Mouse (Mus musculus) forebrain, embryonic 11.5 days (tissue): ENCODE data around the gene Pdia4. TPM values are rescaled to one million over a fixed set of nuclear protein-coding genes. Genes with fewer than 3 reads are reported as not detected.
"Not testable (repeated sequence)": the region's sequence is repeated elsewhere in the genome, so short reads cannot be mapped to it uniquely, and the experiment has no call there.

Source experiments
- ATAC-seq: fragments of 200-750 bp; cut with Nextera tagmentation; replicated peaks from 2 replicates; pipeline ENCODE4 v1.8.0; 2017; ENCODE audit warnings: moderate TSS enrichment; ENCODE audit not compliant: low FRiP score
- DNase-seq: peaks from one replicate; pipeline ENCODE4 v3.0.0-alpha.2; 2017; ENCODE audit warnings: low spot score
- H3K27ac ChIP-seq: fragments of 300-500 bp; sonication (generic); 2 replicates; pipeline ENCODE4 v1.5.1; 2014; ENCODE audit warnings: low read depth, low read length
- H3K27me3 ChIP-seq: fragments of 300-500 bp; sonication (generic); 2 replicates; pipeline ENCODE4 v1.6.1; 2014; ENCODE audit warnings: mild to moderate bottlenecking, low read length, mixed read lengths; ENCODE audit not compliant: control insufficient read depth, insufficient read depth
- H3K36me3 ChIP-seq: fragments of 300-500 bp; sonication (generic); 2 replicates; pipeline ENCODE4 v1.6.1; 2014; ENCODE audit warnings: mild to moderate bottlenecking, low read length, moderate library complexity, mixed read lengths; ENCODE audit not compliant: control insufficient read depth, insufficient read depth
- H3K4me1 ChIP-seq: fragments of 300-500 bp; sonication (generic); replicated peaks from 2 replicates; pipeline ENCODE4 v1.6.1; 2014; ENCODE audit warnings: low read length, mixed read lengths; ENCODE audit not compliant: control insufficient read depth, insufficient read depth
- H3K4me2 ChIP-seq: fragments of 300-500 bp; sonication (generic); 2 replicates; pipeline ENCODE4 v1.6.1; 2014; ENCODE audit warnings: low read depth, mild to moderate bottlenecking, low read length, moderate library complexity, mixed read lengths; ENCODE audit not compliant: severe bottlenecking
- H3K4me3 ChIP-seq: fragments of 300-500 bp; sonication (generic); 2 replicates; pipeline ENCODE4 v1.5.1; 2014; ENCODE audit warnings: low read depth, low read length
- H3K9ac ChIP-seq: fragments of 300-500 bp; sonication (generic); 2 replicates; pipeline ENCODE4 v1.6.1; 2014; ENCODE audit warnings: low read length
- H3K9me3 ChIP-seq: fragments of 300-500 bp; sonication (generic); 2 replicates; pipeline ENCODE4 v1.6.1; 2016; ENCODE audit warnings: low read length, mixed read lengths; ENCODE audit not compliant: control insufficient read depth
- WGBS: fragments of 180-500 bp; shearing (Covaris S2); extraction: QIAGEN DNeasy Blood & Tissue Kit; methylation state at CpG from one replicate; pipeline ENCODE4 v1.1.7; 2014; 5-methylcytosine and 5-hydroxymethylcytosine counted together
- polyA plus RNA-seq: library from polyadenylated mRNA; unstranded; fragments of >200 nt; fragmentation: Nextera tagmentation; extraction: Ambion mirVana; gene quantifications from 2 replicates; pipeline ENCODE4 v1.2.1, GENCODE M21; 2014

Gene Pdia4
- polyA plus RNA-seq, 1 experiment from 2014 or later: 252 TPM

DNA sequence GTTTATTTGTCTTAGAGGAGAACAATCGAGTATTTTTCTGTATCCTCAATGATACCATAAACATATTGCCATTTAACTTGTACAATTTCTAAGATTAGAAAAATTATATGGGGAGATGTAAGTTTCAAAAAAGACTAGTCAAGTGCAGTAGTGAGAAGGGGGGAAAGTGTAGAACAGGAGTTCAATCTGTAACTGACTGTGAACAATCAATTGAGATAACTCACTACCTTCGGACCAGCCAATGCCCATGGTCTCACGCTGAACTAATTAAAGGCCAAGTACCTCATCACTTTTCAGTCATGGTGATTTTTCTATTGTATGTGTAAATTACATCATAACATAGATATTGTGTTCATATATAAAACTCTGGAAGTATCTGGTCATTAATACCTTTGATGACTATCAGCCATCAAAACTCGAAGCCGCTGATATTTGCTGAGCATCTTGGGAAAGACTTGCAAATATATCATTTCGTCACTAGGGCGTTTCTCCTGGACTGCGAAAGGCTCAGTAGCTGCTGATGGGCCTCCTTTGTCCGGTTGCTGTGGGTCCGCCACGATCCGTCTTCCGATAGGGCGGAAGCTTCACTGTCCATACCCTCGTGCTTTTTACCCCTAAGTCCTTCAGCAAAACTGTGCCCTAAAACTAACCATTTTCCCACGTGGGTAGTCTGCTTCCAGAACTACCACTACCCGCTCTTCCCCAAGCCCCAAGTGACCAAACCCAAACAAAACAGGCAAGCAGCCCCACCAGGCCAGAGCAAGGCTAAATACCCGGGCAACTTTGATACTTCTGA lies 25.1 kb downstream of the Pdia4 start:
- H3K4me3 ChIP-seq: peak overlapping the region; percentile 40
- no peaks in the 10 kb centered on the region for H3K27me3 ChIP-seq
- peak overlapping the region; percentile 81 for H3K9ac ChIP-seq
- H3K27ac ChIP-seq: peak overlapping the region; percentile 90
- DNase-seq: peak; percentile 86
- peak; percentile 95 for ATAC-seq
- no peaks in the 10 kb centered on the region for H3K4me1 ChIP-seq
- no peaks in the 10 kb centered on the region for H3K9me3 ChIP-seq
- WGBS: 2% methylated on average over 18 of the region's 18 CpGs
- H3K4me2 ChIP-seq: peak overlapping the region; percentile 55
- no peaks in the 10 kb centered on the region for H3K36me3 ChIP-seq

DNA sequence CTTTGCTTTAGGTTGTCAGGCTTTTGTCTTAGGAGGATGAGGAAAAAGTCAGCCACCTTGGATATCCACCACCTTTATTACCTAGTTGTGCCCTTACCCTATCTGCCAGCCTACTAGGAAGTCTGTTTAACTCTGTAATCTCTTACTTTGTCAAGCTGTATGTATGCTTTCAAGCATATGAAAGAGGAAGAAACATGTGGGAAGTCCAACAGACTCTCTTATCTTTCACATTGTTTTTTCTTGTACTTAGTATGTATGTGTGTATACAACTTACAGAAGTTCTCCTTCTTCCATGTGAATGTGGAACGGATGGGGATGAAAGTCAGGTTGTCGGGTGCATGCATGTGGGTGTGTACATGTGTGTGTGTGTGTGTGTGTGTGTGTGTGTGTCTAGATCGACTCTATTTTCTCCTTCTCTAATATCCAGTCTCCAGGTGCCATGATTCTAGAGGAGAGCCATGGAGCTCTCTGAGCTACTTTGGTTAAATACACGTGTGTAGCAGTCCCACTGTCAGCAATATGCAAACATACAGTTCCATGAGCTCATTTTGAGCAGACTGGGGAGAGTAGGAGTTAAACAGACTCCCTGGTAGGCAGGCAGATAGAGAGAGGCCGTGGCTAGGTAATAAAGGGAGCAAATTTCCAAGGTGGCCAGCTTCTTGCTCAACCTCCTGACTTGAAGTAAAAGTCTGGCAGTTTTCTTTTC lies 28.4 kb downstream of the Pdia4 start:
- Histone ChIP-seq H3K4me1 (0 out of 2 replicates have a peak, but pooled peaks cover 3% of the 10 kb centered on the region), H3K27ac (no peak overlapping the region), H3K9ac (no peak overlapping the region), H3K4me2 (no peak overlapping the region), H3K9me3 (no peaks in the 10 kb centered on the region), H3K36me3 (no peaks in the 10 kb centered on the region), H3K27me3 (no peaks in the 10 kb centered on the region), H3K4me3 (no peak overlapping the region)
- 83% methylated on average over 5 of the region's 5 CpGs for WGBS
- DNase-seq: no peak
- no peak for ATAC-seq

DNA sequence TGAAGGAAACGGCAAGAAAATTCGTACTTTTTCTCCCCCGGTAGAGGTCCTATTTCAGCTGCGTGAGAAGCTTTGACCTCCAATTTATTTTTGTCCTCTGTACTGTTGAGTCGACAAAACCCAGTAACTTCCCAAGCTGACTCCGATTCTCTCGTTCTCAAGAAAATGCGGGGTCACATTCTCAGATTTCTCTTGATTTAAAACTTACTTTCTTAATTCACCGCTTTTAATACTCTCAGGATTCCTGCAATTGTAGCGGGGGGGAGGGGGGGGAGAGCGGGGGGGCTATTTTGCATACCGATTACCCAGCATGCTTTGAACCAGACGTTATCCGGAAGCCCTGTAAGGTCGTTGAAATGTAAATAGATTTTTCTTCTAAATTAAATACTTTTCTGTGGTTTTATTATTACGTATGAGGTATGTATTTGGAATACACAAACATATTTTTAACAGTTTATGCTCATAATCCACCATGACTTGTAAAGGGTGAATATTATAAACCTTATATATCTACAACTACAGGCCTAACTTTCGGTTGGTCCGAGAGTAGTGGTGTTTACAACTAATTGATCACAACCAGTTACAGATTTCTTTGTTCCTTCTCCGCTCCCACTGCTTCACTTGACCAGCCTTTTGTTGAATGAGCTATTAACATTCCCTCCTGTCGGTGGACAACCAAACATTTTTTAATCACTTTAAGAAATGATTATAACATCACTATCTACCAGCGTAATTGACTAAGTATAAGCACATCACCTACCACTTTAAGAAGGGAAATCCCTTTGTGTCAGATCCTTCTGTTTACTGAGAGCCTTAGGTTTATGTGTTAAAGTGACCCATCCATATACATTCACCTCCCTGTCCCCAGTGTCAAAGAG lies 31.9 kb downstream of the Pdia4 start:
- H3K4me3 ChIP-seq: peak overlapping the region; percentile 42
- ATAC-seq (peak; percentile 69), DNase-seq (peak; percentile 81)
- 0 out of 2 replicates have a peak, but pooled peaks cover 3% of the 10 kb centered on the region for H3K4me1 ChIP-seq
- H3K4me2 ChIP-seq: peak overlapping the region; percentile 43; the same call in 1 of the 2 replicates
- no peaks in the 10 kb centered on the region for H3K27me3 ChIP-seq
- H3K36me3 ChIP-seq: no peaks in the 10 kb centered on the region
- H3K27ac ChIP-seq: 0 out of 2 replicates have a peak overlapping the region, but pooled peaks have one; percentile 7
- peak overlapping the region; percentile 57 for H3K9ac ChIP-seq
- no peaks in the 10 kb centered on the region for H3K9me3 ChIP-seq
- under 1% methylated on average over 21 of the region's 21 CpGs for WGBS

DNA sequence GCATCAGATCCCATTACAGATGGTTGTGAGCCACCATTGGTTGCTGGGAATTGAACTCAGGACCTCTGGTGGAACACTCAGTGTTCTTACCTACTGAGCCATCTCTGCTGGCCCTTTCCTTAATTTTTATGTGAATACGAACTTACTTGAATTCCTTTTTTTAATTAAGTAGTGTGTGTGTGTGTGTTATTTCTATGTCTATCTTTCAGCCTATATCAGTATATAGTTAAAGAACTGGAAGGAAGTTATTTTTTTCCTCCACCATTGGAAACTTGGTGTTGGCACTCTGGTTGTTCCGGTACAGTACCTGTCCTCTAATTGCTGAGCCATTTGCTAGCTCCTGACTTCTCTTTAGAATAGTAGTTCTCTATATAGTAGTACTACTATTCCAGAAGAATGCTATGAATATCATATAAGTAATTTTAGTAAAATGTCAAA lies 32.6 kb downstream of the Pdia4 start:
- H3K4me2 ChIP-seq: peak overlapping the region; percentile 29; the same call in 1 of the 2 replicates
- DNase-seq (no peak), ATAC-seq (no peak; the same call in 1 of the 2 replicates)
- H3K4me1 ChIP-seq: 0 out of 2 replicates have a peak, but pooled peaks cover 3% of the 10 kb centered on the region
- no peak overlapping the region for H3K9ac ChIP-seq
- peak overlapping the region; percentile 42 for H3K4me3 ChIP-seq
- no peaks in the 10 kb centered on the region for H3K27me3 ChIP-seq
- H3K36me3 ChIP-seq: no peaks in the 10 kb centered on the region
- H3K27ac ChIP-seq: no peak overlapping the region
- 16% methylated on average over 2 of the region's 2 CpGs for WGBS
- no peaks in the 10 kb centered on the region for H3K9me3 ChIP-seq

DNA sequence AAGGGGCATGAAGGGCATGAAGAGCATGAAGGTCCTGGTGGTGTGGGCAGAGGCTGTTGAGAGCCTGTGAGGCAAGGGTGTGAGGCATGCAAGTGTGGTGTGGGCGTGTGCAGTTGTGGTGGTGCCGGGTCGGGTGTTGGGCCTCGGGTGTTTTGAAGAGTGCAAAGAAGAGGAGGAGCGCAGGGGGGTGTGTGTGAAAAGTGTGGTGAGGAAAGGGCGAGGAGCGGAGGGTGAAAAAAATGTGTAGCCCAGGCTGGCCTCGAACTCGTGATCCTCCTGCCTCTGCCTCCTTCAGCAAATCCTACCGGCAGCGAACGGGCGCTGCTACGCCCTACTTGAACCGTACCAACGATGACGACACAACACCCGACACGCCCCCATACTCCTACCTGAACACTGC lies 41.5 kb downstream of the Pdia4 start:
- not testable (repeated sequence) for H3K27ac ChIP-seq, H3K27me3 ChIP-seq, H3K36me3 ChIP-seq, H3K9ac ChIP-seq, H3K4me2 ChIP-seq, H3K9me3 ChIP-seq, ATAC-seq, H3K4me1 ChIP-seq, H3K4me3 ChIP-seq
- peak; percentile 52 for DNase-seq
- WGBS: 83% methylated on average over 6 of the region's 19 CpGs

DNA sequence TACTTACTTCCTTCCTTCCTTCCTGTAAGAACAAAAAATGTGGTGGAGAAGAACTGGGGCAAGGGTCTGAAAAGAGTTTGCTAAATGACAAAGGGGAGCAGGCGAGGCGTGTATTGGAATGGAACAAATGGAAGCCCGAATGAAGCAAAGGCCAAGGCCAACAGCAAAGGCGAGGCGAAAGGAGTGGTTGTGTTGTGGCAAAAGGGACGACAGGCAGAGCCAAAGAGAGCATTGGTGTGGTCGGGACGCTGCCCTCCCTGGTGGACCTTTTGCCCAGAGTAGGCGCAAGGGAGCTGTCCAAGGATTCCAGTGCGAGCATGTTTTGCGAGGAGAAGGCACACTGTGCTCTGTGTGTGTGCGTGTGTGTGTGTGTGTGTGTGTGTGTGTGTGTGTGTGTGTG lies 42.1 kb downstream of the Pdia4 start:
- H3K27ac ChIP-seq, H3K4me2 ChIP-seq, DNase-seq, H3K9me3 ChIP-seq, H3K4me1 ChIP-seq, H3K4me3 ChIP-seq, H3K36me3 ChIP-seq, ATAC-seq, H3K27me3 ChIP-seq, H3K9ac ChIP-seq: not testable (repeated sequence)
- 72% methylated on average over 12 of the region's 12 CpGs for whole genome bisulfite sequencing

DNA sequence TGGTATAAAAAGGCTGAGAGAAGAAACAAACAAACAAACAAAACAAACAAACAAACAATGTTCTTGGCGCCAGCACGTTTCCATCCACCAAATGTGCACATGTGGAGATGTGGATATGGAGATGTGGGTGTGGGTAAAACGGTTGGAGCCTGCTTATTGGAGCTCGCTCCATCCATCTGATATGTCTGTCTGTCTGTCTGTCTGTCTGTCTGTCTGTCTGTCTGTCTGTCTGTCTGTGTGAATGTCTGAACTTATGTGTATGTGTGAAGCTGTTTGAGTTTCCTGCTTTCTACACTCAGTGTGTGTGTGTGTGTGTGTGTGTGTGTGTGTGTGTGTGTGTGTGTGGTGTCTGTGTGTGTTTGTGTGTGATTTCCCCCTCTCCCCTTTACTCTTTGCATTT lies 43.4 kb downstream of the Pdia4 start:
- WGBS: 73% methylated on average over 4 of the region's 4 CpGs
- not testable (repeated sequence) for H3K27ac ChIP-seq, H3K36me3 ChIP-seq, H3K4me1 ChIP-seq, DNase-seq, H3K4me3 ChIP-seq, H3K9me3 ChIP-seq, ATAC-seq, H3K9ac ChIP-seq, H3K4me2 ChIP-seq, H3K27me3 ChIP-seq

DNA sequence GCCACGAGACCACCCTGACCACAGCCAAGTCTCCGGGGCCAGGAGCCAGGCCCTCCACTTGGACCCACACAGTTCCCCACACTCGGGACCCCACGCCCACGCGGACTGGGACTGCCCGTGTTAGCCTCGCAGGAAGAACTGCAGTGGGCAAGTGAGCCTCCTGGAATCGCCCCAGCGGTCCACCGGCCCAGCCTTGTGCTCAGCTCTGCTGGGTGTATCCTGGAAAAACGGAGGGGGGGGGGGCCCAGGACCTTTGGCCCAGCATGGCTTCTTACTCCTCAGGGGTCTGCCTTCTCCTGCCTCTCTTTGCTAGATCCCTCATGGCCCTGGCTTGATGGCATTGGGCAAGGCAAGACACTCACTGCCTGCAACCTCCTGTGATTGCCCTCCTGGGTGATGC lies 44.7 kb downstream of the Pdia4 start:
- ATAC-seq, H3K9me3 ChIP-seq, H3K36me3 ChIP-seq, H3K27me3 ChIP-seq, DNase-seq, H3K27ac ChIP-seq, H3K4me2 ChIP-seq, H3K4me1 ChIP-seq, H3K4me3 ChIP-seq, H3K9ac ChIP-seq: not testable (repeated sequence)
- 50% methylated on average over 1 of the region's 12 CpGs for WGBS
